Mouse (Mus musculus) testis, adult 2 months (tissue): ENCODE measurements at regions not wholly inside any gene's neighbourhood (a gene's known extent, or its start where the extent isn't known, plus 50 kb on each side); places are given as distances from the start of the nearest gene placed in this dataset.

ENCODE experiments used
- H3K27ac ChIP-seq: fragments of 200-500 bp; 2 replicates; pipeline ENCODE4 v1.5.1; 2012; ENCODE audit warnings: low read depth, low read length; ENCODE audit not compliant: control insufficient read depth, insufficient read depth
- H3K27me3 ChIP-seq: fragments of 200-500 bp; 2 replicates; pipeline ENCODE4 v1.6.1; 2012; ENCODE audit warnings: mild to moderate bottlenecking, low read length, moderate library complexity; ENCODE audit not compliant: control insufficient read depth, insufficient read depth
- H3K36me3 ChIP-seq: fragments of 200-500 bp; 2 replicates; pipeline ENCODE4 v1.6.1; 2012; ENCODE audit warnings: mild to moderate bottlenecking, low read length; ENCODE audit not compliant: control insufficient read depth, insufficient read depth
- H3K4me1 ChIP-seq: fragments of 200-500 bp; 2 replicates; pipeline ENCODE4 v1.6.1; 2012; ENCODE audit warnings: low read length; ENCODE audit not compliant: control insufficient read depth, insufficient read depth
- H3K4me3 ChIP-seq: fragments of 200-500 bp; 2 replicates; pipeline ENCODE4 v1.5.1; 2012; ENCODE audit warnings: low read depth, mild to moderate bottlenecking, low read length, moderate library complexity, mixed read lengths; ENCODE audit not compliant: control insufficient read depth
- CTCF ChIP-seq: fragments of 200-500 bp; IDR thresholded peaks from 2 replicates; pipeline ENCODE4 v1.5.1; 2012; ENCODE audit warnings: low read depth, mild to moderate bottlenecking, inconsistent platforms, low read length, moderate library complexity; ENCODE audit not compliant: control insufficient read depth, insufficient read depth, insufficient replicate concordance
- POLR2A ChIP-seq: fragments of 200-500 bp; IDR thresholded peaks from 2 replicates; pipeline ENCODE4 v1.6.1; 2012; ENCODE audit warnings: low read depth, mild to moderate bottlenecking, inconsistent platforms, low read length, moderate library complexity; ENCODE audit not compliant: control insufficient read depth

GRCm38 (mm10) chr13:35482340-35482739 lies 177.3 kb upstream of the Cdyl start:
- H3K4me3 ChIP-seq, result no peak overlapping the region
- no peaks in the 10 kb centered on the region for H3K27me3 ChIP-seq
- no peak overlapping the region for H3K27ac ChIP-seq
- H3K36me3 ChIP-seq, result no peaks in the 10 kb centered on the region
- no peaks in the 10 kb centered on the region; the same call in 1 of the 2 replicates for H3K4me1 ChIP-seq
- TF ChIP-seq CTCF (no peak), POLR2A (no peak)

DNA sequence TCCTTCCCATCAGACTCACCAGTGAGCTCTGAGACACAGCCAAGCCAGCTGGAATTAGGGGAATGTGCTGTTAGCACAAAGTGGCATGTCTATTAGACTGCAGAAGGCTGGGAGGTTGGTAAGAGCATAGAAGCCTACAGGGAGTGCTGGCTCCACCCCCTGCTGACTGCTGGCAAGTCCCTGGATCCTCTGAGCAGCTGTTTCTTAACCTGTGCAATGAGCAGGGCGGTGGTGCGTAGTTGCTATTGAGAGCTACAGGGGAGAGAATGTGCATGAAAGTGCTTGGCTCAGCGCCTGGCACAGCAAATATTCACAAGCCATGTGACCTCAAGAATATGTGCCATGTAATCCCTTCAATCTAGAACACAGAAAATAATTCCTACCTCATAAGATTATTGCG lies 173.5 kb upstream of the Cdyl start:
- no peaks in the 10 kb centered on the region for H3K27me3 ChIP-seq
- no peaks in the 10 kb centered on the region; the same call in 1 of the 2 replicates for H3K4me1 ChIP-seq
- no peaks in the 10 kb centered on the region for H3K36me3 ChIP-seq
- no peak overlapping the region for H3K27ac ChIP-seq
- H3K4me3 ChIP-seq, result no peak overlapping the region
- TF ChIP-seq POLR2A (no peak), CTCF (no peak)

DNA sequence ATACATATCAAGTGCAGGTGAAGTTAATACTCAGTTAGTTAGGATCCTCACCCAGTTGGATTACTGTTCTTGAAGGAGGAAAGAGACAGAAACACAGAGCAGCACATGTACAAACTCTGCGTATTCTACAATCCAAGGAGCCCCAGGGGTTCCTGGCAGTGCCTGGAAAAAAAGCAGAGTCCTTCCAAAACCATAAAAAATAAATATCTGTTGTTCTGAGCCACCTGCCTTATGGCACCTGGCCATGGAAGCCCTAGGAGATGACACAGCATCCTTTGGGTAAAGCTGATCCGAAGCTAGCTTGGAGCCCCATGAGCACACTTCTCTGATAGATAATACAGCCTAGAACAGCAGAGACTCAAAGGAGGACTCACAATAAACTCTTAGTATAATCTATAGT lies 159.9 kb upstream of the Cdyl start:
- H3K27ac ChIP-seq, result no peak overlapping the region

GRCm38 (mm10) chr13:35500891-35501290 lies 158.7 kb upstream of the Cdyl start:
- TF ChIP-seq CTCF (no peak), POLR2A (no peak)
- Histone ChIP-seq H3K27ac (no peak overlapping the region), H3K27me3 (no peaks in the 10 kb centered on the region), H3K36me3 (no peaks in the 10 kb centered on the region), H3K4me1 (no peaks in the 10 kb centered on the region; the same call in 1 of the 2 replicates), H3K4me3 (no peak overlapping the region)

More for the DNA sequence above, 159.9 kb upstream of the Cdyl start:
- H3K36me3 ChIP-seq, result no peaks in the 10 kb centered on the region
- no peaks in the 10 kb centered on the region for H3K27me3 ChIP-seq
- H3K4me1 ChIP-seq, result no peaks in the 10 kb centered on the region; the same call in 1 of the 2 replicates
- no peak for TF ChIP-seq POLR2A
- TF ChIP-seq CTCF, result no peak
- no peak overlapping the region for H3K4me3 ChIP-seq

DNA sequence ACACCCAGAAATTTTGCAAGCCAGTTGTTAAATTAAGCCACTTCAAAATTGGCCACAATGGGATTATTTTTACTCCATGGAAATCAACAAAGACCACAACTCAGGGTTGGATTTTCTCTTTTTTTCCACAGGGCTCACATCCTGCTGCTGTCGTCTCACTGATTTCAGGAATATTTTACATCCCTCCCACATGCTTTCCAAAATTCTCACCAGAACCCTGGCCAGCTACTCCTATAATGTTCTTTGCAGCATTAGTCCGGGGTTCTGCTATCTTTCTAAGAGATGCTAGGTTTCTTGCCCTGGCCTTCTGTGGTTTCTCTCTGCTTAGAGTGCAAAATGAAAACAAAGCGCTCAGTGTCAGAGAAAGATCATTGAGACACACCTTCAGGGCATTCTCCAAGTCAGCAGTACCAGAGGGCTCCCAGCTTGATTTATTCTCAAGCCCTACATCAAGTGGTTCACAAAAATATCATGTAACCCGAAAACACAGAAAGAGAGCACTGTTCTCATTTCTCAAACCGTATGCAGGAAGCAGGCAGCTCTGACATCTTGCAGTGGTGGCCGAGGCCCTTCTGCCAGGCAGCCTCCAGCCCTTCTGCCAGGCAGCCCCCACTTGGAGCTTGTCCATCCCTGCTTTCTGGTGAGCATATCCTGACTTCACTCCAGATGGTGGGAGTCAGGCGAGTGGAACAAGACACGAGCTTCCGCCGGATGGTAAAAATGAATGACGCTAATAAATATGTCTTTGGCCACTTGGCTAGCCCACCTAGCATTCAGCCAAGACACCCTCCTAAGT lies 158.1 kb upstream of the Cdyl start:
- TF ChIP-seq CTCF (no peak), POLR2A (no peak)
- no peak overlapping the region for H3K4me3 ChIP-seq
- H3K36me3 ChIP-seq, result no peaks in the 10 kb centered on the region
- no peak overlapping the region for H3K27ac ChIP-seq
- H3K27me3 ChIP-seq, result no peaks in the 10 kb centered on the region
- H3K4me1 ChIP-seq, result no peaks in the 10 kb centered on the region; the same call in 1 of the 2 replicates

GRCm38 (mm10) chr13:35502147-35502522 lies 157.5 kb upstream of the Cdyl start:
- no peak for TF ChIP-seq POLR2A
- no peaks in the 10 kb centered on the region; the same call in 1 of the 2 replicates for H3K4me1 ChIP-seq
- H3K27ac ChIP-seq, result no peak overlapping the region
- no peaks in the 10 kb centered on the region for H3K27me3 ChIP-seq
- H3K4me3 ChIP-seq, result no peak overlapping the region
- no peaks in the 10 kb centered on the region for H3K36me3 ChIP-seq

DNA sequence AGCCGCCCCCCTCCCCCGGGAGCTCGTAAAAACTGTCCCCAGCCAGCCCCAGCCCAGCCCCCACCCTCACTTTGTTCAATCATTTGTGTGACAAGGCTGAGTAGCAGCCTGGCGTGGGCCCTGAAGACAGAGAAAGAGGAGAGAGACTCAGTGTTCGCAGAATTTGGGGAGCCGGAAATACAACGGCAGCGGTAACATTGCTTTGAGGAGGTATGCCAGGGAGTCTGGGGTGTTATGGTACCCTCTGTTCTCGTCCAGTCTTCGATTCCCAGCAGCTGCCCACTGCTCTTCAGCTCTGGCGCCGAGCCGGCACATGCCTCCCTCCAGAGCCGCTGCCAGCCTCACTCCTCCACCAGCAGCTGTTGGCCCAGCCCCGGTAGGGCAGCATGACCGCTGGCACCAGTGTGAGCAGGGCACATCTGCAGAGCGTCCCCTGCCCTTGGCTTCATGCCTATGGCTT lies 156.2 kb upstream of the Cdyl start:
- Histone ChIP-seq H3K4me1 (no peaks in the 10 kb centered on the region; the same call in 1 of the 2 replicates), H3K4me3 (no peak overlapping the region), H3K27me3 (no peaks in the 10 kb centered on the region), H3K27ac (no peak overlapping the region), H3K36me3 (no peaks in the 10 kb centered on the region)
- no peak for TF ChIP-seq POLR2A
- TF ChIP-seq CTCF, result no peak
